Mouse (Mus musculus): ENCODE results near the gene Cdh16. TPM values are rescaled to one million over a fixed set of nuclear protein-coding genes. Genes with fewer than 3 reads are reported as not detected.
"Not testable (repeated sequence)": the region's sequence is repeated elsewhere in the genome, so short reads cannot be mapped to it uniquely, and the experiment has no call there.

The Cdh16 gene
- total RNA-seq, 2 experiments from 2014 or later, result not detected

DNA sequence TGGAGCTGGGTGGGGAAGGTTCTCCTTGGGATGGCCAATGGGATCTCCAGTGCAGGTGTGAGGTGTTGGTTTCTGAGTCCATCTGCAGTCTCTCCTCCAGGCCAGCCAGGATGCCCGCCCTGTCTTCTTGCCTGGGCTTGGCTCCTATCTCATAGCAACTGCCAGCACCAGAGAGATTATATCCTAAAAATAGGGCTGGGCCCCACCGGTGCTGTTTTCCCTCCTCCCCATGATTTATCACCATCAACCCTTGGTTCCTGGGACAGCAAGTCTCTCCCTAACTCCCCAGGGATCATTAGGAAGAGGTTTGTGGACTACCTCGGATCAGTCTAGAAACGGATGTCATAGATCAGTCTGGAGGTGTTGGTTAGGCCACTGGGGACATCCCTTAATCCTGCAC lies 11.1 kb downstream of the Cdh16 start:
- peak; percentile 35 for DNase-seq

DNA sequence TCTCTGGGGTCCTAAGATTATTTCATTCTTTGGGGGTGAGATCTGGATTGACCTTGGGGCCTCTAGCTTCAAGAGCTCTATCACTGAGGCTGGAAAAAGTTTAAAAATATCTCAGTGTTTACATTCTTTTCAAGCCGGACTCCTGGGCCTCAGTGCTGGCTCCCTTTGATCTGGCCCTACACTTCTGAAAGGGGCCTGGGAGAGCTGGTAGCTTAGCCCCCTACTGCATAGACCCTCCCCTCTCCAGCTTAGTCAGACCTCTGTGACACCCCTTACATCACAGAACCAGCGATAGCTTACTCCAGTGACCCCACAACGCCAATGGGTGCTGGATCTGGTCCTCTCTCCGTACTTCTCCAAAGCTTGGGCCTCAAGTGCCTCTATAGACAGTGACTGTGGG lies 12.6 kb downstream of the Cdh16 start:
- no peak for DNase-seq

DNA sequence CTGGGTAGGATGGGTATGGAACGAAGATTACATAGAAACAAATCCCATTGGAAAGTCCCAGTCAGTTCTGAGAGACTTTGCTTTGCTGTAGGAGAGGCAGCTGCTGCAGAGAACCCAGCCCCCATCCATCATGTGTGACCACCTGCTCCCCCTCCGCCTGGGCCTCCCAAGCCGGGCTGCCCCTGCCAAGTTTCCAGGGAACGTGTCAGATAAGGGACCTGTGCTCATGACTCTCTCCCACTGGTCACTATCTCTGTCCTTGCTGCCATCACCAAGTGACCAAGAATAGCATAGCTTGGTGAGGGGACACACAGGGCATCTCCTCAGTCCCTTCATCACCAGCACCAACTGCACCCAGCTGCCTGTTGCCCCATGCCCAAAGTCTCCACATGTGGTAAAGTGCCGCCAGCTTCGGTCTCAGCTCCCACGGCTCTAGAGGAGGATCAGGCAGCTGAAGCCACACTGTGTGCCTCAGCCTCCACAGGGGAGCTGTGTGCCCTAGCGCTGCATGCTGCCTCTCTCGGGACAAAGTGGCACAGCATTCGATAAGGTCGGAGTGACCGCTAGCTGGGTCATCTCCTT lies 13.9 kb downstream of the Cdh16 start:
- no peak for DNase-seq

DNA sequence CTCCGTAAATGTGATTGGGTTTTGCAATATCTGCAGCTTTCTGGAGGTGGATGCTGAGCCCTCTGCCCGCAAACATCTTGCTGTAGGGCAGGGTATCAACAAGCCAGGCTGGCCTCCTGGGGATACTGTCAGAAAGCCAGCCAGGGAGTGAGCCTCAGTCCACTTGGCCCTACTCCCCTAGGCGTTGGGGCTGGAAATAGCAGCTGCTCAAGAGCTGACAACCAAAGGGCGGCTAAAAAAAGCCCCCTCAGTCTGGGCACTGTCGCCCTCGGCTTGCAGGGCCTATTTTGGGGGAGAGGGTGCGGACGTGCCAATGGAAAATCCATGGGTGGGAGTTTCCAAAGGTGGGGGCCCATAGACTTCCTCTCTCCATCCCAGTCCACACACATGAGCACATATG lies 15.0 kb downstream of the Cdh16 start:
- DNase-seq, result peak; percentile 75

DNA sequence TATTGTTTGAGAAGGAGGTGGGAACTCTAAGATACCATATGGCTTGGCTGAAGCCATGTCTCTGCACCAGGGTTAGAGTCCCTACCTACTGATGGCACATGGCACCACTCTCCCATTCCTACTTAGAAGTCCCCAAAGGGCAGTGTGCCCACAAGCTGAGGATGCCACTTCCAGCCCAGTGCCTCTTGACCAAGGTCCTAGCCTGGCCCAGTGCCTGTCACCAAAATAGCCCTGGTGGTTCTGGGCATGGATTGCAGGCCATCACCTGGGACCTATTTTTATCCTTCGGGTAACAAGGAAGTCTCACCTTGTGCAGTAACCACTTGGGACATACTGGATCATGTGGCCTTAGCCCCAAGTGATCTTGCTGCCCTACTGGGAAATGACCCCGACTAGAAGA lies 16.3 kb downstream of the Cdh16 start:
- DNase-seq, result peak; percentile 80

DNA sequence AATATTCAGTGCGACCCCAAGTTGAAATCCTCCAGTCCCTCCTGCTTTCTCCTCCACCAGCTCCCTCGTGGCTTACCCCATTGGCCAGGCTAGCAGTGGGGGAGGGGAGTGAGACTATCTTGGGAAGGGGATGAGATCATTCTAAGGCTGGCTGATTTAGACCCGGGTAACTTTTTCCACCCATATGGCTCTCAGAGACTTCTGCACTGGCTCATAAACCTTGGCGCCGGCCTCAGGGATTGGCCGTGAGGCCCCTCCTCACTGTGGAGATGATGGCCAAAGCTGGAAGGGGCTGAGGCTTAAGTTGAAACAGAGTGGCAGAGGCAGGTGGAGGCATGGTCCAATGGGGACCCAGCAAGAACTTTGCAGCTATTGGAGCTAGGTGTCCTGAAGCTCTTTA lies 17.9 kb downstream of the Cdh16 start:
- DNase-seq, result no peak

DNA sequence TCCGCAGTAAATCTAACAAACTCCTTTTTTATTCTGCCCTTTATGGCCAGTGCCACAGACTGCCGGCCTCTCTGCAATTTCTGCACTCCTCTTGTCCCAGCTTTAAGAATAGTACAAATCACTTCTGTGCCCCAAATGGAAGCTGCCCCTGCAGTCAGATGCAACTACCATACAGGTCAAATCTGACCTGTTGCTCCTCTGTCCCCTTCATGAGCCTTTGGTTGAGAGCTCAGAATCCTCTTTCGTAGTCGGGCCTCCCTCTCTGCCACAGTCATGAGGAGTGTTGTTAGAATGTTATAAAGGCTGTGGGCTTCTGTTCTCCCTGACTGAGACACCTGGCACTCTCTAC lies 21.0 kb downstream of the Cdh16 start:
- no peak for DNase-seq

DNA sequence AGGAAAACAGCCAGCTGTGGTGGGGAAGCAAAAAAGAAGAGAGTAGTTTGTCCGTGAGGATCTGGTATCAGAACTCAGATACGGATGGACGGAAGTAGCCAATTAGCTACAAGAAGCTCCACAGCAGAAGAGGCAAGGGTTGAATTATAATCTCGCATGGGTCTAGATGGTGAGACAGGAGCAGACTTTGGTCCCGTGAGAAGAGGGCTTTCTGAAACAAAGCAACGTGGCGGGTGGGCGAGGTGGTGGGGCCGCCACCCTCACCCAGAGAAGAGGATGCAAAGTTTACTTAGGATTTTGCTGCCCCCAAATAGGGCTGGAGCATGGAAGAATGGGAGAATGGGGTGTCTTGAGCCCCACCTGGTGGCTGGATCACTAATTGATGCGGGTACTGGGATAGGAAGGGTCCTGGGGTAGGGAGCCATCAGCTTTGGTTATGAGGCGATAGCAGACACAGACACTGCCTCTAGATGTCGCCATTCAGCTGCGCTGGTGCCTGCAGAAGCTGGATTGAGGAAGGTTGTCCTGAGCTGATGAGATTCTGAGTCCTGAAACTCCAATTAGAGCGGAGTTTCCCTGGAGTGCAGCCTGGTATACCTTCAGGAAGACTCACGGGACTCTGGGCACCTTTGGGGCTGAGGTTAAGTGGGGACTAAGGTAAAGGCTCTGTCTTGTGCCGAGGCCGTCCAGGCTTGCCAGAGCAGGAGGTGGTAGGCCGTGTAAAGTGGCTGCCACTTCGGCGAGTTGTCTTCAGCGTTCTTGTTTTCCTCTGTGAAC lies 21.5 kb downstream of the Cdh16 start:
- peak; percentile 80 for DNase-seq

DNA sequence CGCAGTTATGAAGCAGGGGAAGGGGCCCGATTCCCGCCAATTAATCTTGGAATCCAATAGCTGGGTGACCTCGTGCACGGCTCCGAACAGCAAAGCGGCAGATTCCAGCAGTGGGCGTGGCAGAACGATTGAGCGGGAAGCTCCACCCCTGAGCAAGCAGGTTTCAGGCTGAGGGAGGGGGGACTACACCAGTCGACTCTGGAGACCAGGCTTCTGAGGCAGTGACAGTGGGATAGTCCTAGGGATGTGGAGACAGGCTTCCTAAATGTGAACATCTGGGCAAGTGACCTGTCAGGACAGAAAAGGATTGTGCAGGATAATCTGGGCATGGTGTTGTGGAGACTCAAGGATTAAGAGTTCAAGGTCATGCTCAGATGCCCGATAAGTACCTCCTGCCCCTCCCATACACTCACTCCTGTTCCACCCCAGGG lies 22.2 kb downstream of the Cdh16 start:
- DNase-seq, result no peak

DNA sequence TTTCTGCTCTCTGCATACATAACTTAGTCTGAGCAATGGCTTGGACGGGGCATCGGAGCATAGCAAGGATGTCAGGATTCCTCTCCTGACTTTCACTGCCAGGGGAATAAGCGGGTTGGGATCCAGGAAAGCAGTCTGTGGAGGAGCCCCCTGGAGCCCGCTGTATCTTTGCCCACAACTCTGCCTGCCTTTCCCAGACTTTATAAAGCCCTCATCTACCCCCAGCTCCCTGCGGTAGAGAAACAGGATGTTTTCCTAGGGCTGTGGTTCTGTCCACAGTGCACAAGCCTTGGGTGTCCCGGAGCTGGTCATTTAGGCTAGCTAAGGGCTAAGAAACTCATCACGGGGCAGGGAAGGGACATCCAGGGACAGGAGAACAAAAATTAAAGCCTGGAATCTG lies 22.8 kb downstream of the Cdh16 start:
- DNase-seq, result no peak

DNA sequence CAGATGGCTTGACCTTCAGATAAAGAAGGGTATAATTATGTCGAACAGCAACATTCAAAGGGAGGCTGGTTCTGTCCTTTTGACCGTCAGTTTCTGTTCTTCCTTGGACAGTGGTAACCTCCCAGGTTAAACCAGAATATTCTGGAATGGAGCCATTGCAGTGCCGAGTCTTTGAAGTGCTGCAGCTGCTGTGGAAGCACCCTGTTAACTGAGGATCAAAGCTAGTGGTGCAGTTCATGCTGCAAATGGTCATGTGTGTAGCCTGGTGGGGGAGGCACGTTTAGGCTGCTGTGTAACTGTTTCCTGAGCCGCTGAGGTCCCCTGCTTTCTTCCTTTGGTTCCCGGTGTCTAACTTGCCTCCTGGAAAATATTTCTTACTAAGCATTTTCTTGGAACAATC lies 25.7 kb downstream of the Cdh16 start:
- no peak for DNase-seq

DNA sequence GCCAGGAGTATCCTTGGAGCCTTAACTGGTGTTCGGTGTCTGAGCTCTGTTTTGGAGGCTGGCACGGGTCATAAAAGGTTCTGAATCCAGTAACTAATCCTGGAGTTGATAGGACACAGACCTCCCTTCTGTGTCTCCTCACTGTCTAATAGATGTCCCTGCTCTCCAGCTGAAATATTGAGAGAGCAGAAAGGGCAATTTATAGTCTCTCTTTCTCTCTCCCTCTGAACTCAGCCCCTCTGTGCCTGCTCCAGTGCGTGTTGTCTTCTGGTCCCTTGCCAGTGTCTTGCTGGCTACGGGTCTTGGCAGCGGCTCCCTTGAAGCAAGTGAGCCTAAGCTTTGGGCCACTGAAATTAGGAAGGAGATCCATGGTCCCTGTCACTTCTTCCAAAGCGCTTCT lies 26.5 kb downstream of the Cdh16 start:
- peak; percentile 43 for DNase-seq

DNA sequence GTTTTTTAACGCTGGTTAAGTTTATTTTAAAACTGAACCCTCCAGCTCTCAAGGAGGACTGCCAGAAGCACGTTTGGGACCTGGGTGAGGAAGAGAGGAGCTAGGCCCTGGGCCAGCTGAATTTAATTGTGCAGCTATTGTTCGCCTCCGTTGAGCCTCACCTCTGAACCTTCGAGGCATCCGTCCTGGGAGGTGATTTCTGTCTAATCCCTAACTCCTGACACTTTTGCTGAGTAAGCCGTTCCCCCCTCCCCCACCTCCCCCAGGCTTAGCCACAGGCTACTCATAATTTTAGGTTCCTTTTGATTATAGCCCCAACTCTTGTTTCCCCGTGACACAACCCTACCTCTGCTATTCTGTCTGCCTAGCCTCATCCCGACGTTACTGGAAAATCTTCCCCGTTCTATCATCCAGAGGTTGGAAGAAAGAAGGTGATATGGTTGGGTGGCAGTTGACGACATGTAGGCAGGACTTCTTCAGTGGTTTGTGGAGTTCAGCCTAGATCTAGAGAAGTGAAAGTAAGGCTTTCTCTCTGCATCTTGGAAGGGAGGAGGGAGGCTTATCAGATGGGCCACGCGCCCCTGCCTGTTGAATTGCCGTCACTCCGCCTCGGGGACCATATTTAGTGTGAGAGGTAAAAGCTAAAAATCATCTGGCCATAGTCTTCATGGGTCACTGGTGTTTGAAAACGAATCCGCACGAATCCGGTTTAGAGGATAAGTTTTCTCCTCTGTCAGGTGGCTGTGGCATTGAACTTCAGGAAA lies 28.2 kb downstream of the Cdh16 start:
- no peak for DNase-seq

DNA sequence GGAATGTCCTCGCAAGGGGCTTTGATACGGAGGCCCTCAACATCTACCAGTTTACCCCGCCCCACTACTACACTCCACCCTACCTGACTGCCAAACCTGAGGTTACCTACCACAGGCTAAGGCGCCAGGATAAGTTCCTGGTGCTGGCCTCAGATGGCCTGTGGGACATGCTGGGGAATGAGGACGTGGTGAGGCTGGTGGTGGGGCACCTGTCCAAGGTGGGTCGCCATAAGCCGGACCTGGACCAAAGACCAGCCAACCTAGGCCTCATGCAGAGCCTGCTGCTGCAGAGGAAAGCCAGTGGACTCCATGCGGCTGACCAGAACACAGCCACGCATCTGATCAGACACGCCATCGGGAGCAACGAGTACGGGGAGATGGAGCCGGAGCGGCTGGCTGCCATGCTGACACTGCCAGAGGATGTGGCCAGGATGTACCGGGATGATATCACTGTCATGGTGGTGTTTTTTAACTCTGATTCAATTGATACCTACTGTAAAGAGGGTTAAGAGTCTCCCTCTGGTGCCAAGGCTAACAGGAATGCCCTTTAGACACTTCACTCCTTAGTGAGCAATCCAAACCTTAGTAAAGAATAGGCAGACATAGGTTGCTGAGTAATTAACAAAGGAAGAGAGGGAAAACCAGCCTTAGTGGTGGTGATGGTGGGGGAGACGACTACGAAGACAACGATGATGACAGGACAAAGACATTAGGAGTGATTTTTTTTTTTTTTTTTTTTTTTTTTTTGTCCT lies 29.4 kb downstream of the Cdh16 start:
- no peak for DNase-seq

DNA sequence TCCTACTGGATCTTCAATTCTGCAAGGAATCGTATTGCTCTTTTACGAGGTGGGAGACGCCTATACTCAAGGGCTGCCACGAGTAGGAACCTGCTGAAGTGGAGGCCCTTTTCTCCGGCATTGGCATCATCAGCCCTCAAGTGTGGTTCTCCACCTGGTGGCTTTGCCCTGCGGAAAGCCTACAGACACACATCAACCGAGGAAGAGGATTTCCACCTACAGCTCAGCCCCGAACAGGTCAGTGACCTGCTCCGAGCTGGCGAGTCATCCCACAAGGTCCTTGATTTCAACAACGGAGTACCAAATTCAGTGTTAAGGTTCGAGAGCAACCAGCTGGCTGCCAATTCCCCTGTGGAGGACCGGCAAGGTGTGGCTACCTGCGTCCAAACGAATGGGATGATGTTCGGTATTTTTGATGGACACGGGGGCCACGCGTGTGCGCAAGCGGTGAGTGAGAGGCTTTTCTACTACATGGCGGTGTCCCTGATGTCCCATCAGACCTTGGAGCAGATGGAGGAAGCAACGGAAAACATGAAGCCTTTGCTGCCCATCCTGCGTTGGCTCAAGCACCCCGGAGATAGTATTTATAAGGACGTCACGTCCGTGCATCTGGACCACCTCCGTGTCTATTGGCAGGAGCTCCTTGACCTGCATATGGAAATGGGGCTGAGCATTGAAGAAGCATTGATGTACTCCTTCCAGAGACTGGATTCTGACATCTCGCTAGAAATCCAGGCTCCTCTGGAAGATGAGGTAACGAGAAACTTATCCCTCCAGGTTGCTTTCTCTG lies 30.5 kb downstream of the Cdh16 start:
- no peak for DNase-seq

DNA sequence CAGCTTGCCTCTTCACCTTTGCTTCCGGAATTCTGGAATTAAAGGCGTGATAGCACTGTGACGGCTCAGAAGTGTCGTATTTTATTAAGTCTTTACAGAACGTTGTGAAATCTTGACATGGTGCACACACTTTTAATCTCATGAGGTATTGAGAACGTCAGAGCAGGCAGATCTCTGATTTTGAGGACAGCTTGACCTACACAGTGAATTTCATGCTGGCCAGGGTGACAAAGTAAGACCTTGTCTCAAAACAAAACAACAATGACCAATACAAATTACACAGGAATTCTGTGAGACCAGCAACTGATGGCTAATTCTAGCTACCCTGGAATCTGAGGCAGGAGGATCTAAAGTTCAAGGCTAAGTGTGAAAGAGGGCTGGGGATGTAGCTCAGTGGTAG lies 31.6 kb downstream of the Cdh16 start:
- DNase-seq, result no peak

DNA sequence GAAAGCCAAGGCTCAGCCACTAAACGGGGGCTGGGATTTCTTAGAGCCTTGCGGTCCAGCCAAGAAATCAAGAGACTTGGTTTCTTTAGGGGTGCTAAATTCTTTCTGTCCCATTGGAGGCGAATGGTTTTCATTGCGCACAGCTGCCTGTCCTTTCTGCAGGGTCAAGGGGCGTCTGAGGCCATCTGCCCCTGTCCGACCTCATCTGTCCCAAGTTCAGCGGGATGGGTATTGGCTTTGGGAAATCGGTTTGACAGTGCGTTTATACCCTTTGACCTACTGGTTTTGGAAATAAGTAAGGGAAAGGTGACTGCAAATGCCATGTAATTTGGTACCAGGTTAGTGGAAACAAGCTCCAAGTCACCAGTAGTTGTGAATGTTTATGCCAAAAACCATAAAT lies 32.3 kb downstream of the Cdh16 start:
- peak; percentile 32 for DNase-seq

DNA sequence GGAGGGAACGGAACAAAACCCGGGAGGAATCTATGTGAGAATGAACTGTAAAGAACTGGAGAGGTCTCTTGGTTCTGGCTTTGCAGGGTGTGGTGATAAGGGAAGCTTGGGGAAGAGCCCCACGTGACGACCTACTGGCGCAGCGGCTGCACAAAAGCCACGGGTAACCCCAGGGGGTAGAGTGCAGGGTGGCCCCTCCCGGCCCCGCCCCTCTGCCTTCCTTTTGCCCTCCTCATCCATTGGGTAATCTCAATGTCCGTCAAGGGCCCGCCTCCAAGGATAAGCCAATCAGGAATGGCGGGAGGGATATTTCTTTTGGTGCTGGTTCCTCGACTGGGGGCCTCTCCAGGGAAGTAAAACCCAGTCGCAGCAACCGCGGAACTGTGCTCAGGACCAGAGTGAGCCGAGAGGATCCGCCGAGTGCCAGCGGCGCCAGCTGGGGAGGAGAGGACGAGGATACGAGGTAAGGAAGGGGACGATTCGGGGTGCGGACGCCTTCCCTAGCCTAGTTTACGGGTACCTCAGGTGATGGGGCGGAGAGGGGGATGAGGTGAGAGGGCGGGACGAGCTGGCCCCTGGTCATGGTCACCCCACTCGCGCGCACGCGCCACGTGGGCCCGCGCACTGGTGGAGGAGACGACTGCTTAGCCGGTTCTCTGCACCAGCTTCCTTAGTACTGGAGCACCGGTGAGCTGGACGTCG lies 32.9 kb downstream of the Cdh16 start, which contains the start of gene Pdp2:
Pdp2 (plus strand) TSS at position 319 of the 702 bp plus-strand sequence.
- peak; percentile 91 for DNase-seq

DNA sequence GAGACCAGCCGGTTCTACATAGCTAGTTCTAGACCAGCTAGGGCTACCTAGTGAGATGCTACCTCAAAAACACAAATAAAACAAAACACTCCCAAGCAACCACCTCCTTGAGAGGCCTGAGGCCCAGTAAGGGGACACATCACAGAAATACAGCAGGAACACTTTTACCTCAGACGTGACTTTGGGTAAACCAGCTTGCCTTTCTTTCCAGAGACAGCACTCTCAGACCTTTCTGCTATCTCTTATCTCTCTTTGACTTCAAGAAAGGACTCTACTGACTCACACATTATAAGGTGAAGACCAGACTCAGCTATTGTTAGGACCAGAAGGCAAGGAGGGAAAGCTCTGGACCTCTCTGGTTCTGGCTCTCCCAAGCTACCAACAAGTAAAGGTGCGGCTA lies 33.9 kb downstream of the Cdh16 start:
- no peak for DNase-seq

DNA sequence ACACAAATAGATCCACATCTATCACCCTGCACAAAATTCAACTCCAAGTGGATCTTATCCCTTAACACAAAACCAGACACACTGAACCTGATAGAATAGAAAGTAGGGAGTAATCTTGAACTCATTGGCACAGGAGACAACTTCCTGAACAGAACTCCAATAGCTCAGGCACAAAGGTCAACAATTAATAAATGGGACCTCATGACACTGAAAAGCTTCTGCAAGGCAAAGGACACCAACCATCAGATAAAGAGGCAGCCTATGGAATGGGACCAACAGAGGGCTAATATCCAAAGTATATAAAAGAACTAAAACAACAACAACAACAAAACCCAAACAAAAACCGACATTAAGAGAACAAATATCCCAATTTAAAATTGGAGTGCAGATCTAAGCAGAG lies 39.7 kb downstream of the Cdh16 start:
- no peak for DNase-seq

DNA sequence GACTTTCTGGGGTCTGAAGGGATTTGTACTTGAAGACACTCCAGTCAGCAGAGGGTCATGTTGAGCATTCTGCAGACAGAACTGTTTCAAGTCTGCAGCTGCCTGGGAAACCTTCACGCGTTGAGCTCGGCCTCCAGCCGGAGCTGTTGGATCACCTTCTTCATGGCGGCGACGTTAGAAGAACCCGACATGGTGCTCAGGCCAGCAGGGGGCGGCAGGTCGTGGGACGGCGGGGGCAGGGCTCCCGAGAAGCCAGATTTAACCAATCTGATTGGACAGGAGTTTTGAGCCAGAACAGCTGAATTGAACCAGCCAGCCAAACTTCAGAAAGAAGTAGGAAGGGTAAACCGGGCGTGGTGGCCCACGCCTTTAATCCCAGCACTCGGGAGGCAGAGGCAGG lies 46.6 kb downstream of the Cdh16 start:
- DNase-seq, result not testable (repeated sequence)
